Mouse (Mus musculus) CH12.LX (cell line): ENCODE results near the gene Tmem125.

Experiments used
- CTCF ChIP-seq, 2 experiments: IDR thresholded peaks in 1 of 2; conservative IDR thresholded peaks in 1 of 2; 2 replicates each; pipeline ENCODE4 v1.5.1; 2011 to 2012; ENCODE audit warnings: low read depth in 2 of 2, low read length in 2 of 2, improper control_type of control experiment in 1 of 2, inconsistent platforms in 1 of 2, mild to moderate bottlenecking in 1 of 2, moderate library complexity in 1 of 2
- JUND ChIP-seq: conservative IDR thresholded peaks from 2 replicates; pipeline ENCODE4 v1.6.1; 2011; ENCODE audit warnings: low read depth, low read length, improper control_type of control experiment
- MAFK ChIP-seq: IDR thresholded peaks from 2 replicates; pipeline ENCODE4 v1.6.1; 2011; ENCODE audit warnings: low read length, improper control_type of control experiment; ENCODE audit not compliant: insufficient replicate concordance
- MAX ChIP-seq: IDR thresholded peaks from 2 replicates; pipeline ENCODE4 v1.6.1; 2011; ENCODE audit warnings: low read length, improper control_type of control experiment
- POLR2A ChIP-seq: IDR thresholded peaks from 2 replicates; pipeline ENCODE4 v1.6.1; 2011; ENCODE audit warnings: low read depth, mild to moderate bottlenecking, improper control_type of control experiment, low read length
- RAD21 ChIP-seq: IDR thresholded peaks from 2 replicates; pipeline ENCODE4 v1.6.1; 2011; ENCODE audit warnings: low read depth, mild to moderate bottlenecking, low read length, improper control_type of control experiment, moderate library complexity
- ZMIZ1 ChIP-seq: IDR thresholded peaks from 2 replicates; pipeline ENCODE4 v1.6.1; 2012; ENCODE audit warnings: low read depth, mild to moderate bottlenecking, inconsistent platforms, low read length, improper control_type of control experiment

DNA sequence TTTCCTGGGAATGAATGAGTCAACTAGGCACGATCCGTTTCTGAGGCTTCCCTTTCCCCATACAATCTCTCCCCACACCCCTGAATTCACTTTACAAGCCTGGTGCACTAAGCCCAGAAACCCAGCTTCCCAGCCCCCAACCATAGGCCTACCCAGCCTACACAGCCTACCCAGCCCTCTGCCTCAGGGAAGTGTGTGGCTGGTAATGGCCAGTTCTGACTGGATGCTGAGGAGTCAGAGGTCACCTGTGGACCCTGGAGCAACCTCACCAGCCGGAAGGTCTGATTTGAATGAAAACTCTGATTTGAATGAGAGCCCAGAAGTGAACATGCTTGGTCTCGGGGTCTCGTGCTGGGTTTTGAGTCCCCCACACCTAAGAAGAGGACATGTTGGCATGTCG lies 16.1 kb downstream of the Tmem125 start:
- TF ChIP-seq POLR2A = no peak
- TF ChIP-seq ZMIZ1 = no peak
- TF ChIP-seq CTCF (conservative IDR thresholded peaks at IDR 0.05 in 1 of 2, IDR thresholded peaks at IDR 0.05 in 1 of 2; ENCODE audit: low read depth in 2 of 2, low read length in 2 of 2) = no peak
- TF ChIP-seq JUND = no peak
- TF ChIP-seq RAD21 = no peak
- TF ChIP-seq MAX = no peak
- no peak for TF ChIP-seq MAFK
